Mouse (Mus musculus) B cell, adult 2 months (primary cell): ENCODE measurements around the gene Cfap43.

Source experiments
- DNase-seq, 2 experiments: peaks; one replicate each; pipeline ENCODE4 v3.0.0; 2022

The Cfap43 gene

DNA sequence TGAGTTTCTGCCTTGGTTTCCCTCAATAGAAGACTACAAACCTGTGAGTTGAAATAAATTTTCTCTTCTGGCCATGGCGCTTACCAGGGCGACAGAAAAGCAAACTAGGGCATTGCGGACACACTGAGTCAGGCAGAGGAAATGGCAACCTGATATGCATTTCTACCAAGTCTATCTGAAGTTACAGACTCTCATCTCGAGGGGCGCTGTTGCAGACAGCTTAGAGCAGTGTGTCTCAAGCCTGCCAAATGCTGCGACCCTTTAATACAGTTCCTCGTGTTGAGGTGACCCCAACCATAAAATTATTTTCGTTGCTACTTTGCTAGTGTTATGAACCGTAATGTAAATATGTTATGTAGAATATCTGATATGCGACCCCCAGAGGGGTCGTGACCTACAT lies 138.1 kb downstream of the Cfap43 start:
- no peak for DNase-seq

- DNase-seq: no peak
Observed at GRCm38 (mm10) chr19:47780145-47780544, 138.9 kb downstream of the Cfap43 start.

- no peak for DNase-seq
Observed at GRCm38 (mm10) chr19:47777847-47778246, 141.2 kb downstream of the Cfap43 start.

- no peak for DNase-seq
Observed at GRCm38 (mm10) chr19:47755625-47756024, 163.5 kb downstream of the Cfap43 start.

DNA sequence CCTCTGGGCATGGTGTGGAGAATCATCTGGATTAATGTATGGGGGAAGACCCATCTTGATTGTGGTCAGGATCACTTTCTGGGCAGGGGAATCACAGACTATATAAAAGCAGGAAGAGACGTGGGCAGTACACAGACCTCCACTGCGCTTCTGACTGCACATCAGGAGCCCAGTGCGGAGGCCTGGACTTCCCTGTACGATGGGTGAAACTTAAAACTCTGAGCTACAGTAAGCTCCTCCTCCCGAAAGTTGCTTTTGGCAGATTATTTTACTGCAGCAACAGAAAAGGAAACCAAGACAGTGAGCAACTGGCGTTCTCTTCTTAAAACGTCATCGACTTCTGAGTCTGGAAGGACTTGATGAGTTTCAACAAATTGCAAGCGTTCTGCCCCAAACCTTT lies 164.2 kb downstream of the Cfap43 start:
- DNase-seq: no peak

GRCm38 (mm10) chr19:47753921-47754320 lies 165.2 kb downstream of the Cfap43 start:
- DNase-seq: no peak

- DNase-seq: no peak
Observed at GRCm38 (mm10) chr19:47752456-47752855, 166.6 kb downstream of the Cfap43 start.

DNA sequence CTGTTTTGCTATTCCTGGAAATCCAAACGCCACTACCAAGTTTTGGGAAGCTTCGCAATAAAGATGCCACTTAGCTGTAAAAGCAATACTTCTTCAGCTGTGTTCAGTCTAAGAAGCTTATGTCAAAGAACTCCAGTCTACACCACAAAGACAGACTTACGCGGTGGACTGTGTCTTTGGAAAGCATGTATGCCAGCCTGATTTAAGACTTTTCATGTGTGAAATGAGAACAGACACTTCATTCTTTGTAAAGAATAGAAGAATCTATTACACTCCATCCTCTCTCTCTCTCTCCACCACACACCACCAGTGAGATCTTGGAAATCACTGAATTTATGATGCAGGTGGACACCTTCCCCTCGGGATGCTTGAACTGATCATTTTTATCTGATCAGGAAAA lies 168.7 kb downstream of the Cfap43 start:
- DNase-seq: no peak

DNA sequence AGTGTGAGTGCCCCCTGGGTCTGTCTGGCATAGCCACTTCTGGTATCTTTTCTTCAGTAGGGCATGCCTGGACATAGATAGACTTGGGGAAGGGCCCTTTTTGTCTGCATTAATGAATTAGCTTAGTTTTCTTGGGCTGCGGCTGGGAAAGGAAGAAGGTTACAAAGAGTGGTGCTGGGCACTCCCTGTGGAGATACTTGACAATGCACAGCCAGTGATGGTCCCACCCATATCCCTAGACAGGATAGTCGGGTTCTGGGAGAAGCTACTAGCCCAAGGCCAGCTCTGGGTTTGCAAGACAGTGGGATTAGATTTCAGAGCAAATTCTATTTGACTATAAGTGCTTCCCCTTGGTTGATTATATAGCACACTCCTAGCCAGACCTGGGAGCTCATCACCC lies 170.1 kb downstream of the Cfap43 start:
- no peak for DNase-seq

DNA sequence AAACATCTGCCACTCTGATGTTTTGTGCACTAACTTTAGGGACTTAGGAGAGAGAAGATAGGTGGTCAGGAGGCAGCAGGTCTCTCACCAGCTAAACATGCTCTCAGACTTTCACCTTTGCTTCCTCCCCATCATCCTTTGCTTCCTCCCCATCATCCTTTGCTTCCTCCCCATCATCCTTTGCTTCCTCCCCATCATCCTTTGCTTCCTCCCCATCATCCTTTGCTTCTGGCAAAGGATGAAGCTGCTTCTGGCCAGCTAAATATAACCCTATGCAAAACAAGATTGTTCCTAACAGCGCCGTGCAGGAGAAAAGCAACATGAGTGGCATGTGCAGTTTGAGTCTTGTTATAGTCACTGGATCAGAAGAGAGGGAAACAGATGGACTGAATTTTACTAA lies 172.0 kb downstream of the Cfap43 start:
- DNase-seq: no peak

DNA sequence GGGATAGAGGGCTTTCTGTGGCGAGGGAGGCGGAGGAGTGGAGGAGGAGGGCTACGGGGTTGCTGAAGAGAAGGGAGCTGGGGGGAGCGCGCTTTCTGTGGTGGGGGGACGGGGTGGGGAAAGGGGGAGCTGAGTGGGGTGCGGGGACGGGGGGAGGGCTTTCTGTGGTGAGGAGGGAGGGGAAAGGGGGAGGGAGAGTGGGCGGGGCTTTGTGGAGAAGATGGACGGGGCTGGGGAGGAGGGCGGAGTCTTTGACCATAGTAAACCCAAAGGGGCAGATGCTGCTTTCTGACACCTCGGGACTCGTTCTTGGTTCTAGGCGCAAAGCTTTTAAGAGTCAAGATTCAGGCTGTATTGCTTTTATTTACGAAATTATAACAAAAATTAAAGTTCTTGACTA lies 187.2 kb downstream of the Cfap43 start:
- DNase-seq: peak; percentile 74 to 77

DNA sequence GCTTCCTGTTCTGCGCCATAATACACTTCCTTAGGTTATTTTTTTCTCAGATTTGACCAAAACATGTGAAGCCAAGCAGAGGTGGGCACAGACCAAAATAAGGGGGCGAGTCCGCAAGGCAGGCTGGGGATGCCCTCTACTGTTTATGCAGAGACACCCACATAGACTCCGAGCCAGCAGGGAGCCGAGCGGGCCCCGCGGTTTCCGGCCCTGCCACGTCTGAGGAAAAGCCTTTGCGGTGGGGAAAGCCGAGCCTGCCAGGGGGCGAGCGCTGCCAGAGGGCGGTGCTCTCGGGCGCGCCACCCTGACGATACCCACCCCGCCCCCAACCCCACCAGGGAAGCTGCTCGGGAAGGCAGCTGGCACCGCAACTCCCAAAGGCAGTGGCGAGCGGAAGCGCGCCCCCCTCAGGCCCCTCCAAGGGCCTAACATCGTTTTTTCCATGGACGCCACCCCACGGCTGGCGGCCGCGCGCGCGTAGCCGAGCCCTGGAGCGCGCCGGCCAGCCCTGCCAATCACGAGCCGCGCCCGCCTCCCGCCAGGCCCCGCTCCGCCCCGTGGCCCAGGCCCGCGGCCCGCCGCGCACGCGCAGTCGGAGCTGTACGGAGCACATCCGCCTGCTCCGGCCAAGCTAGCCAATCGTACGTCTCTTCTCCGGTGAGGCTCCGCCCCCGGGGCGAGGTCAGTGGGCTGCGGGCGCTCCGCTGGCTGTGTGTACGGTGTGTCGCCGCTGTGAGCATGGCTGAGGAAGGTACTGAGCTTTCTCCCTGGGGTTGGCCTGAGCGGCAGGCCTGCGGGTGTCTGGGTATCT lies 187.8 kb downstream of the Cfap43 start, which contains the start of gene Sfr1:
Sfr1 (plus strand) TSS at position 612 of the 811 bp plus-strand sequence.
- DNase-seq: peak; percentile 99

DNA sequence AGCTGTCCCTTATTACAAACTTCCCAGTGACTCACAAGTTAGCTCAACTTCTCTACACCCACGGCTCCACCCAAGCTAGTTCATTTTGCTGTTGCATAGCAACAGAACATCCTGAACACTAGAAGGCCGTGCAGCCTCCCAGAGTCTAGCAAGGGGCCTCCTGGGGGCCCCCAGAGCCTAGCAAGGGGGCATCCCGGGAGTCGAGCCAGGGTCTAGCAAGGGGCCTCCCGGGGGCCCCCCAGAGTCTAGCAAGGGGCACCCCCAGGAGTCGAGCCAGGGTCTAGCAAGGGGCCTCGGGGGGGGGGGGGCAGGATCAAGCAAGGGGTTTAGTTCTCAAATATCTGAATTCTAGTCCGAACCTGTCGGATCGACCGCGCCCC lies 188.4 kb downstream of the Cfap43 start:
- DNase-seq: peak; percentile 75 to 76

- no peak for DNase-seq
Observed at GRCm38 (mm10) chr19:47725643-47726140, 193.4 kb downstream of the Cfap43 start.

- DNase-seq: no peak
Observed at GRCm38 (mm10) chr19:47724903-47725302, 194.2 kb downstream of the Cfap43 start.

GRCm38 (mm10) chr19:47722471-47722870 lies 196.6 kb downstream of the Cfap43 start:
- DNase-seq: no peak

GRCm38 (mm10) chr19:47719147-47719546 lies 199.9 kb downstream of the Cfap43 start:
- no peak for DNase-seq

DNA sequence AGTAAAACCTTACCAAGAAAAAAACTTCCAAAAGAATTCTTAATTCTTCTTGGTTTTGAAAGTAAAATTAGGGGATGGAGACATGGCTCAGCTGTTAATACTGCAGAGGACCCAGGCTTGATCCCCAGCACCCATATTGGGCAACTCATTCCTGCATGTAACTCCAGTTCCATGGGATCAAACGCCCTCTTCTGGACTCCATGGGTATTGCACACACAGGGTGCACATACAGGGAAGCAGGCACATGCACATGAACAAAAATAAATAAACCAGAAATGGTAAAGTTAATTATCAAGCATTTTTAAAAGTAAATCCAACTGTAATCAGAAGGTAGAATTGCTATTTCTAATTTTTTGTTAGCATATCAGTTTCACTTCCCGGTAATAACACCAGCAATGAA lies 202.9 kb downstream of the Cfap43 start:
- peak in 1 of 2 experiments; percentile 9 for DNase-seq

- no peak for DNase-seq
Observed at GRCm38 (mm10) chr19:47713457-47713856, 205.6 kb downstream of the Cfap43 start.

GRCm38 (mm10) chr19:47710376-47710775 lies 208.7 kb downstream of the Cfap43 start:
- no peak for DNase-seq

DNA sequence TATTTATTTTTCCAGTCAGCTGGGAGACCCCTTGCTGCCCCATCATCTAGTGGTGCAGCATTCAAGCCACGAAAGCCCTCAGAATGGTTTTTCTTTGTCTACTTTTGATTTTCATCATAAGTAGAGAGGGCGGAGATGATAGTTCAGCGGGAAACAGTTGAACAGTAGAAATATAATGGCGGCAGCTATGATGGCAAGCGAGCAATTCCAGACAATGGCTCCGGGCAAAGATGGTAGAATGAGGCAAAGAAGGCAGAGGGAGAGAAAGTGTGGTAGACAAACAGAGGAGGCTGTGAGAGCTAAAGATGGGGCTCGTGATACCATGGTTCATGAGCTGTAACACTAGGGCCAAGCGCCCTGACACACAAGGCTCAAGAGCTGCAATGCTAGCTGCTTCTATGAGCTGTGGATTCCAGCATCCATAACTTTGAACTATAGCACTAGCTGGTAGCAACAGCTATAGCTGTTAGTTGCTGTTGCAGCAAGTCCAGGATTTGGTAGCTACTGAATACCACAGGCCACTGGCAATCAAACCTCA lies 213.2 kb downstream of the Cfap43 start:
- DNase-seq: no peak

DNA sequence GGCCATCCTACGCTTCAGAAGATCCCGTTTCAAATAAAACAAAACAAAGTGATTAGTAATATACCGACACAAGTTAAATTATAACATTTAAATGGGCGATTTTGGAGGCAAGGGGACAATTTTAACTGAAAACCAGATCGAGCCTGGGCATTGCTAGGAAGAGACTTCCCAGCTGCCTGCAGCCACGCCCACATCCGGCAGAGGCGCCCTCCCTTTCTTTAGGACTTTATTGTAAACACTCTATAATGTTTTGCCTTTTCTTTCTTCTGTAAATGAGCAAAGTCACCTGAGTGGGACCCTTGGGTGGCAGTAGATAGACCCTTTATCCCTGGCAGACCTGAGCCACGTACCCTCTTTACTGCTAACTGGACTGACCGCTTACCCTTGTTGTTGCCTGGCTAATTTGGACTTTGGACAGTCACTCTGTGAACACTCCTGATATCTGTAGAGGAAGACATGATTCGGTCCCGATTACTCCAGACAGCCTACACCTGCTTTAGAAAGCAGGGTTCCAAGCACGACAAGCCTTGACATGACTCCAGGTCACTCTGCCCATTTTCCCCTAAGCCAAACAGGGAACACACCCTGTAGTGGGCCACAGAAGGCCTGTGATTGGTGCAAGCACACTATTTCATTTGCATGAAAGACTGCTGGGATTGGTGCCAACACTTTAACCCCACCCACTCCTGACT lies 213.9 kb downstream of the Cfap43 start:
- no peak for DNase-seq

- DNase-seq: no peak
Observed at GRCm38 (mm10) chr19:47700509-47700908, 218.6 kb downstream of the Cfap43 start.

DNA sequence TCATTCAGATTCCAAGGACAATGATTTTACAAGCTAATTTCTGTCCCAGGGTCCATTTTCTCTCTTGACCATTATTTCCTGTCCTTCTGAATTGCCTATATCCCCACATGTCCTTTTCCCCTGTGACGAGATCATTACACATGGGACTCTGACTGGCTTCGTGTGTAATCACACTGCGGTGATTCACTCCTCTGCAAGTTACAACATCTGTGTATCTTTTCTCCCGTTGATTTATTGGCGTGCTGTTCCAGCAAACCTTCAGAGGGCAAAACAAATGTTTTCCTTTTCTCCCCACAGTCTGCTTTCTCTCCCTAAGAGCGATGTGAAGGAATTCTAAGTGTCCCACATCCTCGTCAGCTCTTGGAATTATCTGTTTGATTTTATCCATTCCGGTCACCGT lies 219.3 kb downstream of the Cfap43 start:
- DNase-seq: no peak
